Mouse (Mus musculus) liver, postnatal 0 days (tissue): Measurements from ENCODE around the gene Nupl1.

Experiments used
- CTCF ChIP-seq: sonication (generic); IDR thresholded peaks from 2 replicates; pipeline ENCODE4 v1.5.1; 2016; ENCODE audit warnings: antibody characterized with exemption, low read depth
- EP300 ChIP-seq: IDR thresholded peaks from 2 replicates; pipeline ENCODE4 v1.6.1; 2016; ENCODE audit warnings: antibody characterized with exemption, low read depth, mild to moderate bottlenecking

DNA sequence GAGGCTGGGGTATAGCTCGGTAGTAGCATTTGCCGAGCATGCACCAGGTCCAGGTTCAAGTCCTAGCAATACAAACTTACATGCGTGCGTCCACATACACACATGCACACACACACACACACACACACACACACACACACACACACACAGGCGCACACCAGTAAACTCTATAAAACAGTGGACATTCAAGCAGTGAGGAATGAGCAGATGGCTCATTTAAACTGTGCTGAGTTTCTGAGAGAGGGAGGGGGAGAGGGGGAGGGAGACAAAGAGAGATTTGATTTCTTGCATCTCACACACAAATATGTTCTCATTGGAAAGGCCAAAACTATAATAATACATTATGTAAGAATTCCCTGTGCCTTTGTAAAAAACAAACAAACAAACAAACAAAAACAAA, 55.2 kb downstream of the Nupl1 start:
- TF ChIP-seq EP300 (no peak), CTCF (no peak)
